Mouse (Mus musculus) right cerebral cortex, adult 2 months (tissue): ENCODE measurements around the gene Mef2b.
A peak's percentile ranks its signal among the peaks of the same experiment; 100 is the strongest.
"Not testable (repeated sequence)": the region's sequence is repeated elsewhere in the genome, so short reads cannot be mapped to it uniquely, and the experiment has no call there.

Source experiments
- DNase-seq, 2 experiments: peaks; one replicate each; pipeline ENCODE4 v3.0.0; 2021 to 2022; ENCODE audit warnings: low spot score in 2 of 2

Gene Mef2b

GRCm38 (mm10) chr8:70179082-70179481 lies 39.6 kb downstream of the Mef2b start:
- DNase-seq: no peak

DNA sequence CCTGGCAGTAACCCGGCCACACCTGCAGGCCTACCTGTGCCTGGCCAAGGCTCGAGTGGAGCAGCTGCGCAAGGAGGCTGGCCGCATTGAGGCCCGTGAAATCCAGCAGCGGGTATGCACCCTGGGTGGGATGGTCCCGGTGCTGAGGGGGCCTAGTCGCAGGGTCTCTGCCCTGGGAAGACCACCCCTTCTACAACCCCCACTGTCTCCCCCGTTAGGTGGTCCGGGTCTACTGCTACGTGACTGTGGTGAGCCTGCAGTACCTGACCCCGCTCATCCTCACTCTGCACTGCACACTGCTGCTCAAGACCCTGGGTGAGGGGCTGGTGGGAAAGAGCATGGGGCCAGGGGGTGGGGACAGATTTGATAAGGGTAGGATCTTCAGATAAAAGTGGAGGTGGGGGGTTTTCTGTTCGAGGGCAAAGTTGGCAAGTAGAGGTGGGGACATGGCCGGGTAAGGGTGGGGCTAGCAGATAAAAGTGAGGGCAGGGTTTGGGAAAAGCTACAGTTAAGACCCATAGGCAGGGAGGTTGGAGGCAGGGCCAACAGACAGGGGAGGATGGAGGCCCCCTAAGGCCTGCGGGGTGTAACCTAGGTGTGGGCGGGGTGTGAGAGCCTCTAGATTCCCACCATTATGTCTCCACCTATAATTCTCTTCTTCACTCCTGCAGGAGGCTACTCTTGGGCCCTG lies 41.8 kb downstream of the Mef2b start:
- no peak for DNase-seq

DNA sequence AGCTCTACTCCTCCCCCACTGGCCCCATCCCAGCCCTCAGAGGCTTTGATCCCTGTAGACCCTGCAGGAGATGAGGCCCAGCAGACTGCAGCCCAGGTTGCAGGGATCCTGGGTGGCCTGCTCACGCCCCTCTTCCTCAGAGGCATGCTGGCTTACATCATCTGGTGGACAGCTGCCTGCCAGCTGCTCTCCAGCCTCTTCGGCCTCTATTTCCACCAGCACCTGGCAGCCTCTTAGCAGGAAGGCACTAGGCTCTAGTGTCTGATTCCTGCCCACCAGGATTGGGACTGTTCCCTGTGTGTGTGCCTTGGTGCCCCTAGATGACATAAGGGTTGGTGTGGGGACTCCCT lies 42.4 kb downstream of the Mef2b start:
- DNase-seq: no peak

- no peak for DNase-seq
Observed at GRCm38 (mm10) chr8:70183194-70183593, 43.7 kb downstream of the Mef2b start.

- no peak for DNase-seq
Observed at GRCm38 (mm10) chr8:70188707-70189106, 49.2 kb downstream of the Mef2b start.

- DNase-seq: no peak
Observed at GRCm38 (mm10) chr8:70193238-70193637, 53.7 kb downstream of the Mef2b start.

DNA sequence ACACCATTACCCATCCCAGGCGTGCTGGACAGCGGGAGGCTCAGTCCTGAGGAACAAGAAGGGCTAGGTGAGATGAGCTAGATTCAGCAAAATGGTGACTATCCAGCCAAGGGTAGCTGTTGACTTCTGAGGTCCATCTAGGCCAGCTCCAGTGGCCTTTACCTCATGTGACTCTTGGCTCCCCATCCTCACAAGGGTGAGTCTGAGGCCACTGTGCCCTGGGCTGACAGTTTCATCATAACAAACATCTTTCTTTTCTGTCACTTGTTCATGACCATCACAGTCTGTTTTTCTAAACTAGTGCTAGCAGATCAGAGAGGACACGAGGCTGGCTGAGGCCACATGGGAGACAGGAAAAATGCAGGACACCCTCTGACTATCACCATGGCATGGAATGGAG lies 54.7 kb downstream of the Mef2b start:
- DNase-seq: no peak

GRCm38 (mm10) chr8:70195762-70196161 lies 56.3 kb downstream of the Mef2b start:
- DNase-seq: no peak

DNA sequence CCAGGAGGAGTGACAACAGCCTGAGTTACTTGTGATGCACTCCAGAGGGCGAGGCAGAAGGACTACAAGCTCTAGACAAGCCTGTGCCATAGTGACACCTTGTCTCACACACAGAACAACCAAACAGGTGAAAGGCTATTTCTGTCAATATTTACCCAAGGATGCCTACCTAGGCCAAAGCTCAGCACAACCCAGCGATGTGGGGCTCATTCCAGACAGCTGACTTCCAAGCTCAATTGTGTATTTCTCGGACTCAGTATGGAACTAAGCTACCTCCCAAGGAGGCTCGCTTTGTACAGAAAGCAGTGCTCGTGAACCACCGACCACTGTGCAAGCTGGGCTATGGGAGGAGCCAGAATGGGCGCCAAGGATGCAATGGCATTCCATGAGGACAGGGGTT lies 58.1 kb downstream of the Mef2b start:
- DNase-seq: no peak

GRCm38 (mm10) chr8:70200098-70200681 lies 60.7 kb downstream of the Mef2b start:
- DNase-seq: peak; percentile 48 to 54

DNA sequence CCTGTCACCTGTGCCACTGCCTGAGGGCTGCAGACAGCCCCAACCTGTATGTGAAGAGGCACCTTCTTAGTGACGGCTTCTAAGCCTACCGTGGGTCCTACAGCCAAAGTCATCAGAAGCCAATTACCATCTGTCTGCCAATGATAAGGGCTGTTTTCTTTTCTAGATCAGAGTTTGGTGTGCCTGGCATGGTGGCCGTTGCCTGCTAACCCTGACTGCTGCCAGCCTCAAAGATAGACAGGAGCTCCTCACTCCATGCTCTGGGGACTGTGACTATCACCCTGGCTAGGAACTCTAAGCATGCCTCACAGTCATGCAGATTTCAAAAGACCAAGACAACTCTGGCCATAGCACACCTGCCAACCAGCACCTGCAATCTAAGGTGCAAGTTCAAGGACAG lies 61.9 kb downstream of the Mef2b start:
- no peak for DNase-seq

DNA sequence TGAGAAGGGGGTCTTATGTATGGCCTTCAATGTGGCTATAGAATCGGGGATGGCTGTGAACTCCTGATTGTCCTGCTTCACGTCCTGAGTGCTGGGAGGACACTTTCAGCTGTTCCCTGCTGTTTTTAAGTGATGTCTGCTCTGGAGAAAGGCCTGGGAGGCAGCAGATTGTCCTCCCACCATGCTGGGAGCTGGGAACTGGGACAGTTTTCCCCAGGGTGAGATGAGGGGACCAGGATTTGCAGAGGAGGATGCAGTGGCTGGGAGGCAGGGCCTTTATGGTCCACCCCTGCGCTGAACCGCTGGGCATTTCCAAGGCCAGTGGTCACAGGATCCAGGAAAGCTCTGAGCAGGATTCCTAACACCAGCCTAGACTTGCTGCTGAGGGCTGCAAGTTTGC lies 63.6 kb downstream of the Mef2b start:
- DNase-seq: no peak

- DNase-seq: no peak
Observed at GRCm38 (mm10) chr8:70204757-70205156, 65.2 kb downstream of the Mef2b start.

DNA sequence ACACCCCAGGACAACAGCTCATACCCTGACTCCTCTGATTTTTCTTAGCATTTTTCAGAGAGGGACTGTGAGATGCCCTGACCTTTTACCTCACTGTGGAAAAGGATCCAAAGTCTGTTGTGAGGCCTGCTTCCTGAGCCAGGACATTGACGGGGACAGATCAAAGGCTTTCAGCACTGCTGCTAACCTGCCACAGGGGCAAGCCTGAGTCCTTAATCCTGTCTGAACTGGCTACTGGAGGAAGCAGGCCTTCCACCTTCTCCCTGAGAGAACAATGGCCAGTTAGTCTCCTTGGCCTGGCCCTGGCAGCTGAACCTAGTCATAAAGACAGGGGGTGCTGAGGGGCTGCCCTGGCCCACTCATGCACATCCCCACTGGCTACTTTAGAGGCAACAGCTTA lies 68.6 kb downstream of the Mef2b start:
- no peak for DNase-seq

GRCm38 (mm10) chr8:70210538-70210937 lies 71.0 kb downstream of the Mef2b start:
- peak; percentile 41 to 53 for DNase-seq

DNA sequence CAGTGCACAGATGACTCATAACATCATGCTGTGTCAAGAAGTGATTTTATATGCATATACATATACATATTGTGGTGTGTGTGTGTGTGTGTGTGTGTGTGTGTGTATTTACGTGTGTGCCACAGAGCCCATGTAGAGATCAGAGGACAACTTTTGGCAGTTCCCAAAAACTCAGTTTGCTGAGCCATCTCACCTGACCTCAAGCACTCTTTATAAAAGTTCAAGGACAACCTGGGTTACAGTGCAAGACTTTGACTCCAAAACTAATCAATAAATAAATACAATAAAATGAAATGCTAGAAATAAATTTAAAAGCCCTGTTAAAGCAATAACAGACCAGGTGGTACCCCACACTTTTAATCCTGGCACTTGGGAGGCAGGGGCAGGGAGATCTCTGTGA lies 71.8 kb downstream of the Mef2b start:
- DNase-seq: no peak

GRCm38 (mm10) chr8:70211726-70212111 lies 72.2 kb downstream of the Mef2b start:
- peak; percentile 43 to 53 for DNase-seq

DNA sequence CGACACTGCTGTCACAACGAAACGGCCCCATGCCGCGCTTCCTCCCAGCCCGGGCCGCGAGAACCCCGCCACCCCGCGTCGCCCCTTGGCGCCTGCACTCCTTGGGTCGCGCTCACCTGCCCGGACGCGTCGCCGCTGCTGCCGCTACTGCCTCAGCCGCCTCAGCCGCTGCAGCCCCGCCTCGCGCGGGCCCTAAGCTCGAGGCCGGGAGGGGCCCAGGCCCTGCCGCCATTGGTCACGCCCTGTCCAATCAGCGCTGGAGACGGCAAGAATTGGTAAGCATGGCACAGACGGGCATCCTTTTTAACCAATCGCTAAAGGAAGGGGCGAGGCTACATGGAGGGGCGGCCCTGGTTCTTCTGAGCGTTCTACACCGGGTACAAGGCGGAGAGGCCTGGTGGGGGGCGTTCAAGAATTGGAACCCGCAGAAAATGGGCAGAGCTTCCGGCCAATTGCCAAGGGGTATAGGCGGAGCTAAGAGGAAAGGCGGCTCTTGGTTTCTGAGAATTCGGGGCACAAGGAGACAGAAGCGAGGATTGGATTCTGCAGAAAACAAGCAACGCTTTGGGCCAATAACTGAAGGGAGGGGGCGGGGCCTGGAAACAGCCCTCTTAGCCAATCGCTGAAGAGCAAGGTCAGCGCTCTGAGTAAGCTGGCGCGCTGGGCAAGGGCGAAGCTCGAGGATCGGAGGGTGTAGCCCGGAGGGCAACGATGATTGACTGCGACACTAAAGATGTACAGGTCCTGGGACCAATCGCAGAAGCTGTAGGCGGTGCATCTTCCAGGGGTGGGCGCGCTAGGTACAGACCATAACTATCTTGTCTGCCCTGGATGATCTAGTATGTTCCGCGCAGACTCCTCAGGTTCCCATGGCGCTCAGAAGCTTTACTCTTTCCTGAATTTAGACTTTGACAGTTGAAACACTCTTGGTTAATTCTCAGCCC lies 72.9 kb downstream of the Mef2b start, which contains the start of gene Slc25a42:
Gene Slc25a42 (minus strand): TSS at position 194 of the 944 bp plus-strand sequence.
- peak; percentile 98 to 99 for DNase-seq

GRCm38 (mm10) chr8:70214411-70214810 lies 74.9 kb downstream of the Mef2b start:
- no peak for DNase-seq

- no peak for DNase-seq
Observed at GRCm38 (mm10) chr8:70215092-70215491, 75.6 kb downstream of the Mef2b start.

DNA sequence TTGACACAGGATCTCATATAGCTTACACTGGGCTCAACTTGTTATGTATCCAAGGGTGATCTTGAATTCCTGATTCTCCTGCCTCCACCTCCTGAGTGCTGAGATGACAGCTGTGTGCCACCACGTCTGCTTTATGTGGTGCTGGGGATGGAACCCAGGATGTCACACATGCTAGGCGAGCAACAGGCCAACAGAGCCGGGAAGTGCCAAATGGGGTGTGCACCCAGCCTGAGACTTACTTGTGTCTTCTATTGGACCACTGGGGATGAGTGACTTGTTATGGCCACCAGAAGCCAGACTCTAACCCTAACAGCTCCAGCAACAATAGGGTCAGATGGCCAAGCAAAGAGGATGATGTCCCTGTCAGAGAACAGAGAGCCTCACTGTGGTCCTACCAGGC lies 76.7 kb downstream of the Mef2b start:
- DNase-seq: not testable (repeated sequence)

- peak; percentile 56 to 68 for DNase-seq
Observed at GRCm38 (mm10) chr8:70216566-70216965, 77.1 kb downstream of the Mef2b start.
